Comparison of ENCODE assay signal across 8 mouse cellular contexts in genomic region chr19:53183620-53184019, GRCm38 (mm10). TPM values are rescaled to one million over a fixed set of nuclear protein-coding genes. Genes with fewer than 3 reads are reported as not detected.
A peak's percentile ranks its signal among the peaks of the same experiment; 100 is the strongest.
DNase-seq lines count a peak whose midpoint lies in the region; ATAC-seq and TF ChIP-seq lines count a peak whose summit lies in the region.
"Had no signal": no experiment of that assay in that cellular context is flagged by ENCODE, and none has a peak within 500 bp of the region (broad histone marks: within the 10 kb centered on the region; RNA-seq: fewer than 3 reads in every experiment).

No protein-coding gene starts in this region.

- H3K9me3 ChIP-seq in kidney, postnatal 0 days (replicated peaks; ENCODE audit: low read length), result no peaks in the 10 kb centered on the region
- no peaks in the 10 kb centered on the region for H3K9me3 ChIP-seq in embryonic facial prominence, embryonic 13.5 days
- no peaks in the 10 kb centered on the region for H3K9me3 ChIP-seq in limb, embryonic 10.5 days (replicated peaks)
- H3K9me3 ChIP-seq in forebrain, embryonic 15.5 days, result no peaks in the 10 kb centered on the region

- no peak; the same call in 1 of the 2 replicates for TF ChIP-seq CTCF in kidney, postnatal 0 days (IDR thresholded peaks at IDR 0.05; ENCODE audit: low read depth)

- H3K27me3 ChIP-seq in kidney, postnatal 0 days (ENCODE audit: insufficient read depth, low read length), result no peaks in the 10 kb centered on the region
- H3K27me3 ChIP-seq in embryonic facial prominence, embryonic 13.5 days, result no peaks in the 10 kb centered on the region
- H3K27me3 ChIP-seq in limb, embryonic 10.5 days (ENCODE audit: low read depth, poor library complexity, severe bottlenecking), result no peaks in the 10 kb centered on the region
- no peaks in the 10 kb centered on the region for H3K27me3 ChIP-seq in forebrain, embryonic 15.5 days

- H3K4me2 ChIP-seq in kidney, postnatal 0 days (ENCODE audit: low read length), result no peak overlapping the region
- no peak overlapping the region for H3K4me2 ChIP-seq in embryonic facial prominence, embryonic 13.5 days
- no peak overlapping the region for H3K4me2 ChIP-seq in forebrain, embryonic 15.5 days (replicated peaks)

- no peaks in the 10 kb centered on the region for H3K36me3 ChIP-seq in kidney, postnatal 0 days (ENCODE audit: insufficient read depth, low read length)
- H3K36me3 ChIP-seq in embryonic facial prominence, embryonic 13.5 days, result no peaks in the 10 kb centered on the region
- 0 out of 2 replicates have a peak, but pooled peaks cover under 1% of the 10 kb centered on the region for H3K36me3 ChIP-seq in limb, embryonic 10.5 days
- H3K36me3 ChIP-seq in forebrain, embryonic 15.5 days, result no peaks in the 10 kb centered on the region

- H3K4me3 ChIP-seq in kidney, postnatal 0 days (replicated peaks; ENCODE audit: low read depth, low read length), result no peak overlapping the region
- H3K4me3 ChIP-seq in embryonic facial prominence, embryonic 13.5 days, result no peak overlapping the region
- H3K4me3 ChIP-seq in limb, embryonic 10.5 days, result no peak overlapping the region
- no peak overlapping the region for H3K4me3 ChIP-seq in forebrain, embryonic 15.5 days

- intact Hi-C loops in left cerebral cortex, postnatal 25 days (cut with DNase I), result no loop called here

- no peak for ATAC-seq in kidney, postnatal 0 days (replicated peaks; ENCODE audit: low FRiP score, low read depth)
- no peak for ATAC-seq in embryonic facial prominence, embryonic 13.5 days (ENCODE audit: insufficient number of reproducible peaks, insufficient read depth, low FRiP score, low TSS enrichment, low read depth)
- ATAC-seq in forebrain, embryonic 15.5 days (replicated peaks), result no peak

- H3K27ac ChIP-seq in kidney, postnatal 0 days, result peak overlapping the region; percentile 58
- H3K27ac ChIP-seq in embryonic facial prominence, embryonic 13.5 days, result peak overlapping the region; percentile 29; the same call in 1 of the 2 replicates
- peak overlapping the region; percentile 11; the same call in 1 of the 2 replicates for H3K27ac ChIP-seq in limb, embryonic 10.5 days
- H3K27ac ChIP-seq in forebrain, embryonic 15.5 days (replicated peaks), result no peak overlapping the region

- no peak overlapping the region for H3K9ac ChIP-seq in kidney, postnatal 0 days (ENCODE audit: low read depth, low read length)
- H3K9ac ChIP-seq in embryonic facial prominence, embryonic 13.5 days, result no peak overlapping the region
- H3K9ac ChIP-seq in forebrain, embryonic 15.5 days (replicated peaks), result no peak overlapping the region

- peak; percentile 39 for DNase-seq in kidney, postnatal 0 days (ENCODE audit: low spot score)
- DNase-seq in kidney, adult 11 months, result no peak
- no peak for DNase-seq in limb, embryonic 10.5 days (ENCODE audit: low spot score)
- peak; percentile 49 to 59 for DNase-seq in lung, postnatal 4 days
- DNase-seq in left cerebral cortex, postnatal 25 days (ENCODE audit: low spot score in 2 of 2), result no peak
- DNase-seq: layer of hippocampus, postnatal 36 days had no signal

- H3K4me1 ChIP-seq in kidney, postnatal 0 days (replicated peaks; ENCODE audit: insufficient read depth, low read length), result peaks cover 32% of the 10 kb centered on the region
- H3K4me1 ChIP-seq in embryonic facial prominence, embryonic 13.5 days, result peaks cover 44% of the 10 kb centered on the region
- H3K4me1 ChIP-seq in limb, embryonic 10.5 days, result peaks cover 38% of the 10 kb centered on the region
- peaks cover 14% of the 10 kb centered on the region for H3K4me1 ChIP-seq in forebrain, embryonic 15.5 days

- 45% methylated on average over 9 of the region's 9 CpGs for WGBS in kidney, postnatal 0 days
- 65% methylated on average over 9 of the region's 9 CpGs for WGBS in embryonic facial prominence, embryonic 13.5 days
- 82% methylated on average over 9 of the region's 9 CpGs for WGBS in limb, embryonic 10.5 days
- WGBS in forebrain, embryonic 15.5 days, result 75% methylated on average over 9 of the region's 9 CpGs

RNA-seq across cellular contexts. Expression of gene Add3, which starts 43.4 kb away (rescaled TPM):
- 66.5 and 72.9 TPM in 2 replicates for polyA plus RNA-seq in kidney, postnatal 0 days (2015; fragmentation: Nextera tagmentation; extraction: Ambion mirVana)
- 73.8 and 78.4 TPM in 2 replicates for polyA plus RNA-seq in embryonic facial prominence, embryonic 13.5 days (2015; fragmentation: Nextera tagmentation; extraction: Ambion mirVana)
- polyA plus RNA-seq in limb, embryonic 10.5 days (2016; fragmentation: Nextera tagmentation; extraction: Ambion mirVana), result 46.4 and 63.7 TPM in 2 replicates
- 29.9 and 31.5 TPM in 2 replicates for polyA plus RNA-seq in forebrain, embryonic 15.5 days (2015; fragmentation: Nextera tagmentation; extraction: Ambion mirVana)
- total RNA-seq in left cerebral cortex, postnatal 25 days (2021), result 10 to 100 TPM; 80.6 to 86.6 TPM

Comparison
In these comparisons a context has a peak if more than half of its experiments do, and no peak if none do; other contexts are left out.
1. DNase-seq: peak in kidney, postnatal 0 days (single experiment) and lung, postnatal 4 days (2 of 2); none in kidney, adult 11 months (single experiment), limb, embryonic 10.5 days (single experiment) and left cerebral cortex, postnatal 25 days (0 of 2).